16 mouse cellular contexts compared by ENCODE assay signal in the genomic region with DNA sequence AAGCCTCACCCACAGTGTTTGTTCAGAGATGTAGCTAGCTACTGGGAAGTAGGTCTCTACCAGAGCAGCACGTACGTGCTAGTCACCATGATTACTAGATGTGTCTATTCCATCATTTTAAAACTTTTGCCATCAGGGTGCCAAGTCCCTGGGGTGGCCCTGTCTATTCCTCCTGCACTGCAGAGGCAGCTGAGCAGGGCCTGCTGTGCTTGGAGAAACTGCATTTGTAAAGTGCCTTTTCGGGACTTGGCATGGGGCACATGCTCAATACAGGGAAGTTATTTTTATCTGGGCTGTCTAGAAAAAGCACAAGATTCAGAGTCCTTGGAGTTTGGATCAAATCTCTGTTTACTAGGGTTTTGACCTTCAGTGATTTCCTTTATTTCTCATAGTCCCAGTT.
DNase-seq lines count a peak whose midpoint lies in the region; ATAC-seq and TF ChIP-seq lines count a peak whose summit lies in the region.
"Had no signal": no experiment of that assay in that cellular context is flagged by ENCODE, and none has a peak within 500 bp of the region (broad histone marks: within the 10 kb centered on the region; RNA-seq: fewer than 3 reads in every experiment).

No protein-coding gene starts in this region.

- H3K4me1 ChIP-seq in heart, adult 2 months (ENCODE audit: control insufficient read depth, insufficient read depth, low read length) = peaks cover 9% of the 10 kb centered on the region
- no peaks in the 10 kb centered on the region for H3K4me1 ChIP-seq in heart, embryonic 11.5 days (ENCODE audit: control insufficient read depth, insufficient read depth, low read length)
- no peaks in the 10 kb centered on the region for H3K4me1 ChIP-seq in midbrain, embryonic 11.5 days (ENCODE audit: control insufficient read depth, insufficient read depth, low read length)
- no peaks in the 10 kb centered on the region for H3K4me1 ChIP-seq in midbrain, postnatal 0 days (ENCODE audit: insufficient read depth, low read length)
- peaks cover 12% of the 10 kb centered on the region for H3K4me1 ChIP-seq in heart, embryonic 16.5 days (ENCODE audit: control insufficient read depth, insufficient read depth, low read length)
- H3K4me1 ChIP-seq: embryonic facial prominence, embryonic 13.5 days; midbrain, embryonic 15.5 days had no signal

- DNase-seq in heart, adult 2 months = peak; percentile 35 to 38
- DNase-seq in midbrain, embryonic 11.5 days (ENCODE audit: low spot score, missing footprints) = peak; percentile 6
- no peak for DNase-seq in midbrain, postnatal 0 days (ENCODE audit: low spot score)
- DNase-seq in adrenal gland, postnatal 36 days = peak; percentile 37 to 38
- DNase-seq in cerebellum, adult 9-10 months = no peak
- DNase-seq: cerebellum, adult 18-20 months; kidney, adult 8-10 months; kidney, postnatal 4 days; lung, adult 18-20 months; thymus, postnatal 14 days had no signal

- no peak overlapping the region for H3K4me3 ChIP-seq in heart, adult 2 months
- no peak overlapping the region for H3K4me3 ChIP-seq in heart, embryonic 11.5 days (ENCODE audit: low read depth, low read length)
- no peak overlapping the region for H3K4me3 ChIP-seq in midbrain, embryonic 11.5 days (ENCODE audit: low read depth, low read length)
- no peak overlapping the region for H3K4me3 ChIP-seq in midbrain, postnatal 0 days (ENCODE audit: low read depth, low read length)
- no peak overlapping the region for H3K4me3 ChIP-seq in heart, embryonic 16.5 days (ENCODE audit: low read length)
- H3K4me3 ChIP-seq: embryonic facial prominence, embryonic 13.5 days; midbrain, embryonic 15.5 days; stomach, embryonic 15.5 days had no signal

- no peak for TF ChIP-seq CTCF in heart, adult 2 months (IDR thresholded peaks at IDR 0.05)
- TF ChIP-seq CTCF in midbrain, postnatal 0 days (IDR thresholded peaks at IDR 0.05) = no peak

- intact Hi-C loops in heart, adult 2 months (cut with DNase I) = loop anchor here (5.0 kb wide), 2 partner anchors 93 to 108 kb away; no protein-coding TSS in a partner anchor

- no peak for TF ChIP-seq POLR2A in heart, adult 2 months (IDR thresholded peaks at IDR 0.05; ENCODE audit: insufficient read depth, low read depth, low read length)

- H3K27ac ChIP-seq in heart, adult 2 months = peak overlapping the region; percentile 57
- no peak overlapping the region for H3K27ac ChIP-seq in heart, embryonic 11.5 days (ENCODE audit: low read depth, low read length)
- H3K27ac ChIP-seq in midbrain, embryonic 11.5 days (ENCODE audit: low read depth, low read length) = no peak overlapping the region
- H3K27ac ChIP-seq in midbrain, postnatal 0 days (ENCODE audit: low read depth, low read length) = no peak overlapping the region
- peak overlapping the region; percentile 34; the same call in 1 of the 2 replicates for H3K27ac ChIP-seq in heart, embryonic 16.5 days (ENCODE audit: low read length)
- H3K27ac ChIP-seq: embryonic facial prominence, embryonic 13.5 days; midbrain, embryonic 15.5 days; stomach, embryonic 15.5 days had no signal

- no peaks in the 10 kb centered on the region for H3K9me3 ChIP-seq in heart, embryonic 11.5 days (replicated peaks; ENCODE audit: control insufficient read depth, low read length)
- no peaks in the 10 kb centered on the region for H3K9me3 ChIP-seq in midbrain, embryonic 11.5 days (ENCODE audit: control insufficient read depth, low read length)
- H3K9me3 ChIP-seq in midbrain, postnatal 0 days (ENCODE audit: low read length) = no peaks in the 10 kb centered on the region
- 0 out of 2 replicates have a peak, but pooled peaks cover 3% of the 10 kb centered on the region for H3K9me3 ChIP-seq in heart, embryonic 16.5 days (replicated peaks; ENCODE audit: control insufficient read depth, low read length)
- H3K9me3 ChIP-seq: midbrain, embryonic 15.5 days; stomach, embryonic 15.5 days had no signal

- H3K36me3 ChIP-seq in heart, adult 2 months (ENCODE audit: control insufficient read depth, insufficient read depth, low read length) = no peaks in the 10 kb centered on the region
- H3K36me3 ChIP-seq in heart, embryonic 11.5 days (ENCODE audit: control insufficient read depth, insufficient read depth, low read length) = no peaks in the 10 kb centered on the region
- no peaks in the 10 kb centered on the region for H3K36me3 ChIP-seq in midbrain, embryonic 11.5 days (ENCODE audit: control insufficient read depth, insufficient read depth, low read length)
- no peaks in the 10 kb centered on the region for H3K36me3 ChIP-seq in midbrain, postnatal 0 days (ENCODE audit: insufficient read depth, low read length)
- no peaks in the 10 kb centered on the region for H3K36me3 ChIP-seq in heart, embryonic 16.5 days (ENCODE audit: control insufficient read depth, insufficient read depth)
- H3K36me3 ChIP-seq: embryonic facial prominence, embryonic 13.5 days; G1E; midbrain, embryonic 15.5 days; stomach, embryonic 15.5 days had no signal

- H3K79me2 ChIP-seq in heart, adult 2 months (replicated peaks; ENCODE audit: control insufficient read depth, insufficient read depth, low read length) = no peaks in the 10 kb centered on the region

- H3K4me2 ChIP-seq in heart, embryonic 11.5 days = no peak overlapping the region
- H3K4me2 ChIP-seq in midbrain, embryonic 11.5 days = no peak overlapping the region
- H3K4me2 ChIP-seq in midbrain, postnatal 0 days (ENCODE audit: low read depth, low read length, poor library complexity, severe bottlenecking) = no peak overlapping the region
- no peak overlapping the region for H3K4me2 ChIP-seq in heart, embryonic 16.5 days (ENCODE audit: low read depth, low read length)
- H3K4me2 ChIP-seq: embryonic facial prominence, embryonic 13.5 days; midbrain, embryonic 15.5 days; stomach, embryonic 15.5 days had no signal

- no peak for TF ChIP-seq EP300 in heart, adult 2 months (IDR thresholded peaks at IDR 0.05; ENCODE audit: insufficient read depth, low read depth, low read length)

- H3K9ac ChIP-seq in heart, adult 2 months (ENCODE audit: low read depth, low read length) = no peak overlapping the region
- H3K9ac ChIP-seq in heart, embryonic 11.5 days (ENCODE audit: low read depth, low read length) = no peak overlapping the region
- H3K9ac ChIP-seq in midbrain, embryonic 11.5 days (ENCODE audit: low read length) = no peak overlapping the region
- no peak overlapping the region for H3K9ac ChIP-seq in midbrain, postnatal 0 days (replicated peaks; ENCODE audit: low read length, poor library complexity, severe bottlenecking)
- no peak overlapping the region for H3K9ac ChIP-seq in heart, embryonic 16.5 days (ENCODE audit: low read length)
- H3K9ac ChIP-seq: embryonic facial prominence, embryonic 13.5 days; midbrain, embryonic 15.5 days; stomach, embryonic 15.5 days had no signal

- no peaks in the 10 kb centered on the region for H3K27me3 ChIP-seq in heart, adult 2 months (ENCODE audit: control insufficient read depth, insufficient read depth, low read length)
- no peaks in the 10 kb centered on the region for H3K27me3 ChIP-seq in heart, embryonic 11.5 days (ENCODE audit: control insufficient read depth, insufficient read depth, low read length)
- H3K27me3 ChIP-seq in midbrain, embryonic 11.5 days (ENCODE audit: control insufficient read depth, insufficient read depth, low read length) = no peaks in the 10 kb centered on the region
- H3K27me3 ChIP-seq in midbrain, postnatal 0 days (ENCODE audit: insufficient read depth, low read length) = no peaks in the 10 kb centered on the region
- H3K27me3 ChIP-seq in heart, embryonic 16.5 days (ENCODE audit: control insufficient read depth, insufficient read depth, low read length) = no peaks in the 10 kb centered on the region
- H3K27me3 ChIP-seq: embryonic facial prominence, embryonic 13.5 days; midbrain, embryonic 15.5 days; stomach, embryonic 15.5 days had no signal

- 46% methylated on average over 3 of the region's 3 CpGs for WGBS in heart, adult 2 months
- WGBS in heart, embryonic 11.5 days (ENCODE audit: insufficient replicate concordance) = 75% methylated on average over 3 of the region's 3 CpGs
- 87% methylated on average over 3 of the region's 3 CpGs for WGBS in midbrain, embryonic 11.5 days
- 89% methylated on average over 3 of the region's 3 CpGs for WGBS in midbrain, postnatal 0 days
- WGBS in heart, embryonic 16.5 days = 60% methylated on average over 3 of the region's 3 CpGs

- no peak for ATAC-seq in heart, embryonic 11.5 days (replicated peaks; ENCODE audit: insufficient number of reproducible peaks, low FRiP score, low TSS enrichment)
- no peak for ATAC-seq in midbrain, embryonic 11.5 days (ENCODE audit: low FRiP score)
- ATAC-seq in midbrain, postnatal 0 days (ENCODE audit: low FRiP score) = no peak
- ATAC-seq in heart, embryonic 16.5 days (replicated peaks; ENCODE audit: extremely low read depth, insufficient read depth, low FRiP score) = no peak
- ATAC-seq: midbrain, embryonic 15.5 days had no signal

Comparison
In these comparisons a context has a peak if more than half of its experiments do, and no peak if none do; other contexts are left out.
1. DNase-seq: peak in heart, adult 2 months (2 of 2), midbrain, embryonic 11.5 days (single experiment) and adrenal gland, postnatal 36 days (2 of 2); none in midbrain, postnatal 0 days (single experiment) and cerebellum, adult 9-10 months (single experiment).
2. H3K27ac ChIP-seq: peak in heart, adult 2 months (single experiment) and heart, embryonic 16.5 days (single experiment); none in heart, embryonic 11.5 days (single experiment), midbrain, embryonic 11.5 days (single experiment) and midbrain, postnatal 0 days (single experiment).